Mouse (Mus musculus) lung, adult 2 months (tissue): ENCODE measurements around the gene Usp25.

Experiments used
- CTCF ChIP-seq: fragments of 200-500 bp; IDR thresholded peaks from 2 replicates; pipeline ENCODE4 v1.5.1; 2011; ENCODE audit warnings: mild to moderate bottlenecking, low read length, control low read depth; ENCODE audit not compliant: insufficient read depth
- POLR2A ChIP-seq: fragments of 200-500 bp; IDR thresholded peaks from 2 replicates; pipeline ENCODE4 v1.6.1; 2011; ENCODE audit warnings: low read depth, mild to moderate bottlenecking, control low read depth, low read length, borderline replicate concordance; ENCODE audit errors: extremely low read depth

DNA sequence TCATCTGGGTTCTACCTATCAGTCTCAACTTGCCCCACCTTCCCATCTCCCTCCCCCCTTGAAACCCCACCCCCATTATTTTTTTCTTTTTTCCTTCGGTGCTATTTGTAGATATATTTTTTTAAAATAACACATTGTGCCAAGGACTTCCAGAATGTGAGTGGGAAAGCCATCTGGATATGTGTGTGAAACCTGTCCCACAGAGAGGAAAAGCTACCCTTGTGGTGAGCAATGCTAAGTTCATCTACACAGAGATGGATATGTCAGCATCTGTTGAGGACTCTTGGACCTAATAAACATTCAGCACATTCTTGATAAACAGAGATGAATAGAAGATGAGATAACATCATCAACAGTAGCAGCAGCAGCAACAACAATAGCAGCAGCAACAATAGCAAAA, 138.8 kb downstream of the Usp25 start:
- TF ChIP-seq CTCF (no peak), POLR2A (no peak)
